Mouse (Mus musculus) thymus, postnatal 0 days (tissue): ENCODE data around the gene Ccdc80. TPM values are rescaled to one million over a fixed set of nuclear protein-coding genes. Genes with fewer than 3 reads are reported as not detected.

ENCODE experiments used
- DNase-seq: peaks from one replicate; pipeline ENCODE4 v3.0.0-alpha.2; 2015; ENCODE audit warnings: low spot score
- polyA plus RNA-seq: library from polyadenylated mRNA; unstranded; fragments of >200 nt; fragmentation: Nextera tagmentation; extraction: Ambion mirVana; gene quantifications from 2 replicates; pipeline ENCODE4 v1.2.1, GENCODE M21; 2015

The Ccdc80 gene
- polyA plus RNA-seq, 1 experiment from 2014 or later, result 19.3 TPM

GRCm38 (mm10) chr16:45110498-45110897, 17.3 kb downstream of the Ccdc80 start:
- no peak for DNase-seq

GRCm38 (mm10) chr16:45117200-45117599, 24.0 kb downstream of the Ccdc80 start:
- no peak for DNase-seq

GRCm38 (mm10) chr16:45118760-45119159, 25.6 kb downstream of the Ccdc80 start:
- no peak for DNase-seq

GRCm38 (mm10) chr16:45120844-45121425, 27.7 kb downstream of the Ccdc80 start:
- no peak for DNase-seq

DNA sequence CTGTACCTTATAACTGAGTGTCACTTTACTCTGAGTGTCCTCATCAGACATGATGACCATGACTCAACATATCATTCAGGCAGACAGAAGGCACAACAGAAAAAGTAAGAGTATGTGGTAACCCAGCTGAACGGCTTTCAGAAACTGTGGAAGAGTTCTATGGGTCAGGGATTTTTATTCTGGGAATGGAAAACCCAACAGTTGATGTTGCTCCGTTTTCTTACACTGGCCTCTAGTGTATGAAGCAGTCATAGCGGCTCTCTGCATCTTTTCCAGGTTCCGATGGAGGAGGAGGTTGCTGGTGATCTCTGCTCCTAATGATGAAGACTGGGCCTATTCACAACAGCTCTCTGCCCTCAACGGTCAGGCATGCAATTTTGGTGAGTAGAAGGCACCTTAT, 29.4 kb downstream of the Ccdc80 start:
- no peak for DNase-seq

DNA sequence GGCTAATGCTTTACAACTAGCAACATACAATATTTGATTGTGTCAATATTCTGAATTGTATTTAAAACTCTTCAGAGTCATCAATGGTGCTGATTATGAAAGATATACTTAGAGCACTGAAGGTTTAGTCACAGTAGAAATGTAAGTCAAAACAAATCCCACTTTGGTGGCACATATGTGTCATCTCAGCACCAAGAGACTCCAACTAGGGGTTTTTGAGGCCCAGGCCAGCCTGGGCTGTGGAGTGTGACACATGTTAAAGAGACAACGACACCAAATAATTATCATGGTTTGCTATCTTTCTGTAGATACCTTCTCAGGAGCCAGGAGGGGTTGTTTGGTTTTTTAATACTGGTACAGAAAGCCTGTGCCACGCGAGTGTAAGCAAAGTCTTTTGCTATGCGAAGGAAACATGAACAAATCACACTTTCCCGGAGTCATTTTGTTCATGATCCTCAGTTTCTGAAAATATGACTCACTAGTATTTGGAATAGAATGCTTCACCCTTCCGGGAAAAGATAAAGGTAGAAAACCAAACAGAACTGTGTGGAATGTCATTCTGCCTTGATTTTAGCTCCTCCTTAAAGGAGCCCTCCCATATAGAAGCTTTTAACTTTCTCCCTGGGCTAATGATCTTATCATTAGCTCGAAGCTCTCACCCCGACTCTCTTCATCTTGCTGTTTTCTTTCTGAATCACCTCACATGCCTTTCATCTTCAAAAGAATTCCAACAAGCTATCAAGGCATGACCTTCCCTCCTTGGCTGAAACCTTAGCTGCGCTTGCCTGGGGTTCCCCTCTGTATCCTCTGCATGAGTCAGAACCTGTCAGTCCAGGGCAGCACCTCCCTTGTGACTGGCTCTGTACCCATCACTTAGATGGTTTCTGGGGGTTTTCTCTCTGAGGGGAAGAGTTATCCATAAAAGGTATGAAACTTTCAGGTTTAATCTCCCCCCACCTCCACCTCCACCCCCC, 31.3 kb downstream of the Ccdc80 start:
- DNase-seq, result no peak

DNA sequence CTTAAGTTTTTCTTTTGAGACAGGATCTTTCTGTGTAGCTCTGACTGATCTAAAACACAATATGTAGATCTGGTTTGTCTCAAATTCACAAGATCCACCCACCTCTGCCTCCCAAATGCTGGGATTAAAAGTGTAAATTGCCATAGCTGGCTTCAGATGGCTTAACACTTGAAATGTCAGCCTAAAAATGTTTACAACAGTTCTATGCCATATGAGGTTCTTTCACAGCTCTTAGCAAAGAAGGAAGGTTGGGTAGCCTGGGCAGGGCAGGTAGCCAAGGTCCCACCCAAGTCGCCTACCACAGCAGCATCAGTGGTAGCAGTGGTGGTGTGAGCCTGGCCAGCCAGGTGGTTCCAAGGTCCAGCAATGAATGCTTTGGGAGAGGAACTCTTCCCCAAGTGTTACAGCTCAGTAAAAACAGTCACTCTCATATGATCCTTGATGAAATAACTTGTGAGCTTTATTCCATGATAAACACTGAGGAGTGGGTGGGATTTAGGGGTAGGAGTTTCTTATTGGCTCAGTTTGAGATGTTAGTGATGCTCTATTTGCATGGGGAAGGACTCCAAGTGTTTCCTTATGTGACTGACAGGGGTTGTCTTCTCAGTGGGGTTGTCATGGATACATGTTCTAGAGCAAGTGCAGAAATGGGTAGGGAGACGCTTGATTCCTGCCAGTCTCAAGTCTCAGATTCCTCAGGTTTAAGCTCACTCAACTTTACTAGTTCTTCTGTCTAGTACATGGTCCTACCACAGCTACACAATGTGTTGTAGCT, 34.9 kb downstream of the Ccdc80 start:
- DNase-seq, result no peak

- DNase-seq, result peak; percentile 7
These were observed 48.5 kb downstream of the Ccdc80 start for GRCm38 (mm10) chr16:45141711-45142110.

GRCm38 (mm10) chr16:45142565-45142964, 49.4 kb downstream of the Ccdc80 start:
- DNase-seq, result no peak

GRCm38 (mm10) chr16:45145119-45145518, 51.9 kb downstream of the Ccdc80 start:
- no peak for DNase-seq

GRCm38 (mm10) chr16:45148488-45149082, 55.4 kb downstream of the Ccdc80 start:
- DNase-seq, result no peak

- no peak for DNase-seq
These were observed 61.6 kb downstream of the Ccdc80 start for GRCm38 (mm10) chr16:45154741-45155250.

DNA sequence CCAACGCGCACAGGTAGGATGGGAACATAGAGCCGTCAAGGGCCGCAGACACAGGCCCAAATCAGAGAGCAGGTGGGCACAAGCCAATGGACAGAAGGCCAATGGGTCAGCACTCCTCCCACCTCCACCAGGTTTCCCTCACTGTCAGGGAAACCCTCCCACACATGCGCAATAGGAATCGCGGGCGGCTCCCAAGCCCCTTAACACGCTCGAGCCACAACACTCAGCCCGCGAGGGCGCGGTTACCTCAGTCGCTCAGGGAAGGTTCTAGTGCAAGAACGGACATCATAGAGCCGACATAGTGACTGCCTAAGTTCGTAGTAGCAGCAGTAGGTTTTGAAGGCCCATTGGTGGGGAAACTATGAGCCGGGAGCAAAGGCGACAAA, 64.9 kb downstream of the Ccdc80 start:
- no peak for DNase-seq

GRCm38 (mm10) chr16:45158522-45159388, 65.6 kb downstream of the Ccdc80 start, which contains the start of the genes Slc35a5 and Atg3:
Slc35a5 (minus strand) TSS chr16:45158706.
Atg3 (plus strand) TSS chr16:45158785.
- DNase-seq, result peak; percentile 99

DNA sequence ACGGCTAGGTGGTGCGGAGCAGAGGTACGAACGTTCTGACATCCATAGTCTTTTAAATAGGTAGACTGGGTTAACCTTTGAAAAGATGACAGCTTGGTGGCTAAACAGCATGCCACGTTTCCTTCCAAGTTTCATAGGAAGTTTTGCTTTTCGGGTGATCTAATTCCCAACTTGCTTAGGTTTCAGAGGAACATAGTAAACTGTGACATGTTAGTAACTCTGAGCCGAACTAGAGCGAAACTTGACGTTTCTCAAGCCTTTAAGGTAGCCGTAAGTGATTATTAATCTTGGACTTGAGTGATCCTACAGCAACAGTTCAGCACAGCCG, 66.2 kb downstream of the Ccdc80 start:
- DNase-seq, result no peak

Other genes starting within 250 kb of the Ccdc80 start
- gene Cd200r2, start 226.3 kb upstream of the Ccdc80 start, polyA plus RNA-seq, result 0.12 TPM in 1 of 2 replicates, not detected in the other
- gene Cd200r3, start 149.7 kb upstream of the Ccdc80 start, polyA plus RNA-seq, result 0.26 and 0.27 TPM in 2 replicates
- 20.1 and 23.9 TPM in 2 replicates for gene Slc35a5, start 65.3 kb downstream of the Ccdc80 start, polyA plus RNA-seq
- gene Atg3, start 65.4 kb downstream of the Ccdc80 start, polyA plus RNA-seq, result 54.7 and 55.6 TPM in 2 replicates
- 5.1 and 5.8 TPM in 2 replicates for gene Btla, start 130.9 kb downstream of the Ccdc80 start, polyA plus RNA-seq